Mouse (Mus musculus) embryonic facial prominence, embryonic 13.5 days (tissue): ENCODE data around the gene Ttc41. TPM values are rescaled to one million over a fixed set of nuclear protein-coding genes. Genes with fewer than 3 reads are reported as not detected.

Experiments used
- ATAC-seq: fragments of 200-750 bp; cut with Nextera tagmentation; 2 replicates; pipeline ENCODE4 v1.8.0; 2017; ENCODE audit warnings: low read depth; ENCODE audit not compliant: insufficient number of reproducible peaks, insufficient read depth, low FRiP score, low TSS enrichment
- H3K27ac ChIP-seq: fragments of 300-500 bp; sonication (generic); 2 replicates; pipeline ENCODE4 v1.5.1; 2015; ENCODE audit warnings: moderate library complexity, mild to moderate bottlenecking, inconsistent platforms
- H3K27me3 ChIP-seq: fragments of 300-500 bp; sonication (generic); 2 replicates; pipeline ENCODE4 v1.6.1; 2015; ENCODE audit warnings: mild to moderate bottlenecking, inconsistent platforms
- H3K36me3 ChIP-seq: fragments of 300-500 bp; sonication (generic); 2 replicates; pipeline ENCODE4 v1.6.1; 2015; ENCODE audit warnings: mild to moderate bottlenecking, inconsistent platforms
- H3K4me1 ChIP-seq: fragments of 300-500 bp; sonication (generic); 2 replicates; pipeline ENCODE4 v1.6.1; 2015; ENCODE audit warnings: inconsistent platforms
- H3K4me2 ChIP-seq: fragments of 300-500 bp; sonication (generic); 2 replicates; pipeline ENCODE4 v1.6.1; 2015; ENCODE audit warnings: moderate library complexity, mild to moderate bottlenecking, inconsistent platforms
- H3K4me3 ChIP-seq: fragments of 300-500 bp; sonication (generic); 2 replicates; pipeline ENCODE4 v1.5.1; 2015; ENCODE audit warnings: mild to moderate bottlenecking, inconsistent platforms
- H3K9ac ChIP-seq: fragments of 300-500 bp; sonication (generic); 2 replicates; pipeline ENCODE4 v1.6.1; 2015; ENCODE audit warnings: mild to moderate bottlenecking, inconsistent platforms
- H3K9me3 ChIP-seq: fragments of 300-500 bp; sonication (generic); 2 replicates; pipeline ENCODE4 v1.6.1; 2016; ENCODE audit warnings: inconsistent platforms
- WGBS: fragments of 180-500 bp; shearing (Covaris S2); methylation state at CpG from one replicate; pipeline ENCODE4 v1.1.7; 2015; ENCODE audit warnings: mixed read lengths; 5-methylcytosine and 5-hydroxymethylcytosine counted together
- polyA plus RNA-seq: library from polyadenylated mRNA; unstranded; fragments of >200 nt; fragmentation: Nextera tagmentation; extraction: Ambion mirVana; gene quantifications from 2 replicates; pipeline ENCODE4 v1.2.1, GENCODE M21; 2015

The Ttc41 gene
- polyA plus RNA-seq, 1 experiment from 2014 or later = 1.7 TPM

DNA sequence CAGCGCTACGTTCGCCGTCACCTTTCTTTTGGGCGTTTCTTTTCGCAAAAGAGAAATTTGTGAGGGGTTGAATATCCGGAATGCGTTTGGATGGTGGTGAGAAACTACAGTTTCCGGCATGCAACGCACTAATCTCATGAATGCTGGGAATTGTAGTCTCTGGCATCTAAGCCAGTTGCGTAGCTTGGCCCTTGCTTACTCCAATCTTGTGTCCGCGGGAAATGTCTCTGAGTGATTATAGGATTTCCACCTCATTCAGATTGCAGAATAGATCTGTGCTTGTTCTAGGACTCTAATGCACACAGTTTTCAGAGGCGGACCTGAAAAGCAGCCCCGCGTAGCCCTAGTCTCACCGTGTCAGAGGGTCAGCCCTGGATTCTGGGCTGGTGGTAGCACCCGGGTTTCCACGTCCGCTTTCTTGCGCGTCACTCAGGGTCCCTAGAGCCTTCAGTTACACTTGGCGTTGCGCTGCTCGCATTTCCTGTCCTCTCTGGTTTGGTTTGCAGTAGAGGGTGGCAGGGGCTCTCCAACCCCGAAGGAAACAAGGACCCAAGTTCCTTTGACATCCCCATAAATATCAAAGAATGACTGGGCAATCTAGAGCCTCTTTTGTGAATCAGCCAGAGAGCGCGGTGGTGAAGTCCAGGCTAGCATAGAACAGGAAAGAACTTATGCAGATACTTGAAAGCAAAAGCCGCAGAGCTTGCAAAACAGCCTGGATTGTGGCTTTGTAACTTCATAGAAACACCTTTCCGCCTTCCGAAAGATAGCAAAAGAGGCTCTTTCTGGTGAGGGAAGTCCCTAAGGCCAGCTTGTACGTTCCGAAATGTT lies 526 bp downstream of the Ttc41 start:
- no peaks in the 10 kb centered on the region for H3K9me3 ChIP-seq
- H3K9ac ChIP-seq = peak overlapping the region; percentile 77
- H3K4me3 ChIP-seq = peak overlapping the region; percentile 92
- ATAC-seq = peak; percentile 87
- peaks cover 35% of the 10 kb centered on the region for H3K4me1 ChIP-seq
- H3K36me3 ChIP-seq = peaks cover 18% of the 10 kb centered on the region
- H3K27me3 ChIP-seq = no peaks in the 10 kb centered on the region
- peak overlapping the region; percentile 71 for H3K4me2 ChIP-seq
- WGBS = 5% methylated on average over 33 of the region's 33 CpGs
- H3K27ac ChIP-seq = peak overlapping the region; percentile 95

- peak overlapping the region; percentile 95; the same call in 1 of the 2 replicates for H3K27ac ChIP-seq
- peaks cover 10% of the 10 kb centered on the region for H3K36me3 ChIP-seq
- 84% methylated on average over 3 of the region's 3 CpGs for WGBS
- H3K4me3 ChIP-seq = no peak overlapping the region
- 0 out of 2 replicates have a peak overlapping the region, but pooled peaks have one; percentile 71 for H3K4me2 ChIP-seq
- H3K9ac ChIP-seq = no peak overlapping the region
- no peak for ATAC-seq
- H3K9me3 ChIP-seq = no peaks in the 10 kb centered on the region
- no peaks in the 10 kb centered on the region for H3K27me3 ChIP-seq
- H3K4me1 ChIP-seq = peaks cover 28% of the 10 kb centered on the region
Observed at GRCm38 (mm10) chr10:86707134-86707533, 1.5 kb downstream of the Ttc41 start.

DNA sequence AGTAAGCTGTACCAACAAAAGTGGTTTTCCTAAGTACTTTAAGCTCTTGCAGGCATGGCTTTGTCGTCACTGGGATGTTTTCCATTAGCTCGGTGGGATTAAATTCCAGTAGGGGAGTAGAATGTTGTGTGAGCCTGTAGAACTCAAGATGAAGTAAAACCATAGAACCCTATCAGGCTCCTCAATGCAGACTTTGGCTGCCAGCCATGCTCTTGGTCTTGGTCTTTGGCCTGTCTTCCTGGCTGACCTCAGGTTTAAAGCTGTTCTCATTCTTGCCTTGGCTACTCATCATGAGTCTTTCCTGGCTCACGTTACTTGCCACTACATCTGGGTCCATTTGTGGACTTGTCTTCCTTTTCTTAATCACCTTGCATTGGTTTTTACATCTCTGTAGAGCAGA lies 6.5 kb downstream of the Ttc41 start:
- Histone ChIP-seq H3K9ac (no peak overlapping the region), H3K4me2 (no peak overlapping the region), H3K27me3 (no peaks in the 10 kb centered on the region), H3K36me3 (no peaks in the 10 kb centered on the region), H3K4me1 (no peaks in the 10 kb centered on the region; the same call in 1 of the 2 replicates), H3K27ac (peak overlapping the region; percentile 39), H3K9me3 (no peaks in the 10 kb centered on the region), H3K4me3 (no peak overlapping the region)
- WGBS = 38% methylated on average over 3 of the region's 3 CpGs
- no peak for ATAC-seq

DNA sequence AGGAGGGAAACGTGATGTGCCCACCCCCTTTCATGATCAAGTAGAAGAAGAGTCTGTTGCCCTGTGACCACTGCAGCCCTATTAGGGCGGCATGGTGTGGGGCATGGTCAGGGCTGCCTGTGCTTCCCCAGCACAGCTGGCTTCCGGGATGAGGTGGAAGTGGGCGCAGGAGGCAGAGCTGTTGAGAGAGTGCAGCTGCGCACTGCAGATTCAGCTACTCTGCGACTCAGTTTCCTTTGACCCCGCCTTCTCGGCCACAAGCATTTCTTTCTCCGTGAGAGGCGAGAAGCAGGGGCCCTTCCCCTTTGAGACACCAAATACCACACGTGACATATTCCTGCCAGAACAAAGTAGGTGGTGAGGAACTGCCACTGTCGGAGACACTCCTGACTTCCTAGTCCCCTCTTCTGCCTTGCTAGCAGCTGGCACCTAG lies 22.0 kb downstream of the Ttc41 start:
- H3K27ac ChIP-seq = peak overlapping the region; percentile 82
- H3K9ac ChIP-seq = peak overlapping the region; percentile 68
- peaks cover 16% of the 10 kb centered on the region for H3K4me1 ChIP-seq
- 0 out of 2 replicates have a peak, but pooled peaks have one; percentile 34 for ATAC-seq
- H3K36me3 ChIP-seq = no peaks in the 10 kb centered on the region
- WGBS = under 1% methylated on average over 12 of the region's 12 CpGs
- H3K27me3 ChIP-seq = no peaks in the 10 kb centered on the region
- no peaks in the 10 kb centered on the region for H3K9me3 ChIP-seq
- peak overlapping the region; percentile 72 for H3K4me2 ChIP-seq
- peak overlapping the region; percentile 41 for H3K4me3 ChIP-seq

- Histone ChIP-seq H3K27me3 (no peaks in the 10 kb centered on the region), H3K9me3 (no peaks in the 10 kb centered on the region), H3K4me3 (no peak overlapping the region), H3K4me1 (peaks cover 16% of the 10 kb centered on the region), H3K27ac (peak overlapping the region; percentile 82), H3K4me2 (peak overlapping the region; percentile 72), H3K36me3 (no peaks in the 10 kb centered on the region), H3K9ac (peak overlapping the region; percentile 68; the same call in 1 of the 2 replicates)
- no peak for ATAC-seq
- whole genome bisulfite sequencing = 91% methylated on average over 3 of the region's 3 CpGs
Observed at GRCm38 (mm10) chr10:86728176-86728575, 22.6 kb downstream of the Ttc41 start.

DNA sequence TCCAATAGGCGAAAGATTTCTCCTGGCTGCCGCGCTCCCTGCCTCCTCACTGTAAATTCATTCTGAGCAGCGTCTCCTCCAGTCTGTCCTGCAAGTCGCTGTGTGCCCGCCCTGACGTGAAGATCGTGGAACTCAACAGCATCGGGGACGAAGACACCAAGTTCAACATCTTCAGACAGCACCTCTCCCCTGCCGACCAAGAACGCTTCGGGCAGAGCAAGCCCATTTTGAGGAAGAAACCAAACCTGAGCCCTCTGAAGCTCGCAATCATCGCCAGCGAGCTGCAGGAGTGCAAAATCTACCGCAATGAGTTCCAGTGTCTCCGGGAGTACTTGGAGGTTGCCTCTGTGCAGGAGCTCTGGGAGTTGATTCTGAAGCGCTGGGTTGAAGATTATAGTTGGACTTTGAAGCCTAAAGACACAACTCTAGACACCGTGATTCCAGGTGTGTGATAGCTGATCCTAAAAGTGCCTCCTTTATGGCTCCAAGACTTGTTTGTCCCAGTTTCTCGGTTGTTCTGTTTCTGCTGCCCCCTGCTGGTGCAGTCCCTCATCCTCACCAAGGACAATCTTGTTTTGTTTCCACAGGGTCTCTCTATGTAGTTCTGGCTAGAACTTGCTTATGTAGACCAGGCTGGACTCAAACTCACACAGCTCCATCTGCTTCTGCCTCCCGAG lies 25.4 kb downstream of the Ttc41 start:
- Histone ChIP-seq H3K27ac (peak overlapping the region; percentile 77), H3K36me3 (no peaks in the 10 kb centered on the region), H3K4me3 (peak overlapping the region; percentile 52), H3K27me3 (no peaks in the 10 kb centered on the region), H3K4me1 (peaks cover 27% of the 10 kb centered on the region), H3K9ac (peak overlapping the region; percentile 73), H3K4me2 (peak overlapping the region; percentile 67), H3K9me3 (no peaks in the 10 kb centered on the region)
- WGBS = 8% methylated on average over 22 of the region's 22 CpGs
- ATAC-seq = no peak

GRCm38 (mm10) chr10:86731500-86731863 lies 25.9 kb downstream of the Ttc41 start:
- Histone ChIP-seq H3K27ac (no peak overlapping the region), H3K4me3 (no peak overlapping the region), H3K36me3 (no peaks in the 10 kb centered on the region), H3K4me1 (peaks cover 27% of the 10 kb centered on the region), H3K4me2 (no peak overlapping the region), H3K27me3 (no peaks in the 10 kb centered on the region), H3K9me3 (no peaks in the 10 kb centered on the region), H3K9ac (no peak overlapping the region)
- WGBS = 52% methylated on average over 2 of the region's 2 CpGs
- no peak for ATAC-seq

- Histone ChIP-seq H3K4me3 (no peak overlapping the region), H3K4me2 (peak overlapping the region; percentile 23; the same call in 1 of the 2 replicates), H3K9me3 (no peaks in the 10 kb centered on the region), H3K27me3 (no peaks in the 10 kb centered on the region), H3K4me1 (peaks cover 11% of the 10 kb centered on the region), H3K27ac (no peak overlapping the region), H3K9ac (no peak overlapping the region), H3K36me3 (no peaks in the 10 kb centered on the region)
- ATAC-seq = no peak
- WGBS = 29% methylated on average over 4 of the region's 4 CpGs
Observed at GRCm38 (mm10) chr10:86735036-86735435, 29.4 kb downstream of the Ttc41 start.

DNA sequence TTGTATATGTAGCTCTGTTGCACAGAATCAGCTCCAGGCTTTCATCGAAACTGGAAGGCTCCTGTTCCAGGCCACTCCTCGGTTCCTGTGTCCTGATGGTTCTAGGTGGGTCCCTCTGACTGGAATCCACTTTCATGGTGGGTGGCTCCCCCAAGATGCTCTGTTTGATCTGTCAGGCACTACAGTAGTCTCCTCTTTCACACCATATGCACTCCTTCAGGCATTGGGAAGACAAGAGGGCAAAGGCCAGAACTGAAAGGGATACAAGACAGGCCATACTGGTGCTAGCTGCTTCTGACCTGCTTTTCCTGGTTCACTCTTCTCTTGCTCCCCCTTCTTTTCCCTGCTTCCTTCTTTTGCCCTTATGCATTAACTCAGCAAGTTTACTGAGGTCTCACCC lies 37.3 kb downstream of the Ttc41 start:
- no peaks in the 10 kb centered on the region for H3K9me3 ChIP-seq
- H3K4me3 ChIP-seq = no peak overlapping the region
- H3K4me1 ChIP-seq = no peaks in the 10 kb centered on the region
- no peak overlapping the region for H3K27ac ChIP-seq
- 90% methylated on average over 2 of the region's 2 CpGs for WGBS
- ATAC-seq = no peak
- H3K36me3 ChIP-seq = no peaks in the 10 kb centered on the region
- no peak overlapping the region for H3K4me2 ChIP-seq
- H3K9ac ChIP-seq = no peak overlapping the region
- no peaks in the 10 kb centered on the region for H3K27me3 ChIP-seq

- Histone ChIP-seq H3K27ac (no peak overlapping the region), H3K4me2 (no peak overlapping the region), H3K4me3 (no peak overlapping the region), H3K36me3 (no peaks in the 10 kb centered on the region), H3K27me3 (no peaks in the 10 kb centered on the region), H3K9me3 (no peaks in the 10 kb centered on the region), H3K4me1 (no peaks in the 10 kb centered on the region), H3K9ac (no peak overlapping the region)
- ATAC-seq = no peak
- WGBS = 85% methylated on average over 7 of the region's 7 CpGs
Observed at GRCm38 (mm10) chr10:86744306-86744705, 38.7 kb downstream of the Ttc41 start.

GRCm38 (mm10) chr10:86755816-86756502 lies 50.3 kb downstream of the Ttc41 start:
- H3K27ac ChIP-seq = no peak overlapping the region
- no peaks in the 10 kb centered on the region for H3K36me3 ChIP-seq
- H3K4me2 ChIP-seq = no peak overlapping the region
- H3K9me3 ChIP-seq = no peaks in the 10 kb centered on the region
- H3K4me3 ChIP-seq = no peak overlapping the region
- H3K9ac ChIP-seq = no peak overlapping the region
- ATAC-seq = no peak
- WGBS = 76% methylated on average over 6 of the region's 6 CpGs
- no peaks in the 10 kb centered on the region for H3K27me3 ChIP-seq
- H3K4me1 ChIP-seq = no peaks in the 10 kb centered on the region
